Mouse (Mus musculus) frontal cortex, adult 2 months (tissue): ENCODE results near the gene Optn. TPM values are rescaled to one million over a fixed set of nuclear protein-coding genes. Genes with fewer than 3 reads are reported as not detected.
"Not testable (repeated sequence)": the region's sequence is repeated elsewhere in the genome, so short reads cannot be mapped to it uniquely, and the experiment has no call there.

Source experiments
- DNase-seq, 2 experiments: peaks; one replicate each; pipeline ENCODE4 v3.0.0; 2022; ENCODE audit warnings: low spot score in 1 of 2; ENCODE audit errors: extremely low spot score in 1 of 2
- polyA plus RNA-seq: library from polyadenylated mRNA; depleted of rRNA; stranded (reverse); fragments of >200 nt; gene quantifications from 2 replicates; pipeline ENCODE4 v1.2.3, GENCODE M21; 2012; rRNA removed

Optn gene
- polyA plus RNA-seq: 11.7 and 13.5 TPM in 2 replicates

DNA sequence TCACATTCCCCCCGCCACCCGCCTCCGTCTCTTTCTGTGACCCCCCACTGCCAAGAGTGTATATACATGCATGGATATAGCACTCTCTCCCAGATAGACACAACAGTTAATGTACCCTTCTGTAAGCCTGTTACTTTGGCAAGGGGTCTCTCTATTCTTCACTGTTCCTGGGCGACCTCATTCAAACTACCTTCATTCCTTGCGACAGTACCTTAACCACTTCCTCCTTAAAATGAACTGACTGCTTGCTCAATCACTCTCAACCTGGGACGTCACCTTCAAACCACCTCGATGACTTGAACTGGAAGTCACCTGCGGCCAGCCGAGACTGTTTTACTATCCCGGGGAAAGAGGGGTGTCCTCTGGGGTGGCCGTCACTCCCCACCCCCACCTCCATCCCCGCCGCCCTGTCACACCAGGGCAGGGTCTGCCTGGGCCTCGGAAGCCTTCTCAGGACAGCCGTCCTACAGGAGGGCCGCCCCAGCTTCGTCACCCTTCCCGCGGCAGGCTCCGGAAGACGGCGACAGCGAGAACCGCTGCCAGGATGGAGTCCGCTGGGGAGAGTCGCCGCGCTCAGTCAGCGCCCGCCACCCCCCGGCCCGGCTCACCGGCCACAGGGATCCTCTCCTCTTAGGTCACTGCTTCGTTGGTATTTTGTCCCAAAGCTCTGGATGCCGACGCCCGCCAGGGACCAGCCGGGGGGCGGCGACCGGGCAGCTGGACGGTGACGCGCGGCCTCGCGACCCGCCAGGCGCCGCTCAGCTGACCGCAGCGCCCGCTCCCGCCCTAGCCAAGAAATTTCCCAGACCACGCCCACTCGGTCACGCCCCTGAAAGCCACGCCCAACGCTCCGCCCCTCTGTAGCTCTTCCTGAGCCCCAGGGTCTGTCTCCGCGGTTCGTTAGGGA lies at the start of gene Optn:
TSS of gene Optn (minus strand) at position 753 of the 907 bp plus-strand sequence.
- peak; percentile 40 to 86 for DNase-seq

DNA sequence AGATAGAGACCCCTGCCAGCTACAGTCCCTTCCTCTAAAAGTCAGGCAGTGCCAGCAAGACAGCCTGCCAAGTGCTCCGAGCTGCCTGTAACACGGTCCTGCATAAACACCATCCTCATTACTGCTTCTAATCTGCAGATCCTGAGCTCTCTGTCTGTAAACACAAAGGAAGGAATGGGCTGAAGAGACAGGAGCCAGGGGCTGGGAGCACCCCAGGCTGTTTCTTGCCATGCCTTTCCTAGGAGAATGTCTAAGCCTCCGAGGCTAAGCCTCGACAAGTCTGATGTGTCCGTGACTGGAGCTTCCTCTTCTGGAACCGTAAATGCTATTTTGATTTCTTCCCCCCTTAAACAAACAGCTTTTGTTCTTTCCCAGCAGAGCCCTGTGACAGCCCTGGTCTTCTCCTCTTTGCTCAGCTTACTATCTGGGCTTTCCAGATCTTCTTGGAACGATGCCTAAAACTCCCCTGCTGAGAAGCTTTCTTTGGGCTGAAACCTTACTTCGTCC lies 49.0 kb upstream of the Optn start:
- no peak for DNase-seq

DNA sequence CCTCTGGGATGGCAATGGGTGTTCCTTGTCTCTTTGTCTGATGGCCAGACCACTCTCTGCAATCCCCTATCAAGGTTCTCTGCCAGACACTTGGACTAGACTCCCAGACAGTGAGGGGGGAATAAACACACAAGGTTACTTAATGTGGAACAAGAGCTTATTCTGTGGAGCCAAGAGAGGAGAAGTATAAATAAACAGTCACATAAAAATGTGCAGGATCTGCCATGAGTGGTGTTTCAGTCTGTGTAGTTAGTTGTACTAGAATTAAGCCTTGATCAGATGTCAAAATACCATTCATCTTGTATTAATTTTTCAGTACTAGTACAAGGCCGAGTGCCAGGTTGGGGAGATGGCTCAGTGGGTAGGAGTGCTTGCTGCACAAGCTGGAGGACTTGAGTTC lies 39.0 kb upstream of the Optn start:
- no peak for DNase-seq

DNA sequence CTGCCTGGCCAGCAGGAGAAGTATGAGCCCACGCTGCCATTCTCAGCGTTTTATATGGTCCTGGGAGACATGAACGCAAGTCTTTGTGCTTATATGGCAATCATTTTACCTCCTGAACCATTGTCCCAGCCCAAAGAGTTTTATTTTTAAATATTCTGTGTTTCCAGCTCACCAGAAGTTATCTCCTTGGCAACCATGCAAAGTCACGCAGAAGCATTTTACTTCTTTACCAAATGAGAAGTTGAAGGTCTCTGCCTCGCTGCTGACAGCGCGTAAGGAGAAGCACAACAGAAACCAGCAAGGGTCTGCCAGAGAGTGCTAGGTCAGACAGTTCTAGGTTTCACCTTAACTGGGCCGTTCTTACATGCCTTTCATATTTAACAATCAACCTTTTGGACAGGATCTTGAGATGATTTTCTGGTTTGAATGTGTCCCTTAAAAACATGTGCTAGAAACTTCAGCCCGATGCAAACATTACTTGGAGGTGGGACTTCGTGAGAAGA lies 37.9 kb upstream of the Optn start:
- peak in 1 of 2 experiments; percentile 50 for DNase-seq

DNA sequence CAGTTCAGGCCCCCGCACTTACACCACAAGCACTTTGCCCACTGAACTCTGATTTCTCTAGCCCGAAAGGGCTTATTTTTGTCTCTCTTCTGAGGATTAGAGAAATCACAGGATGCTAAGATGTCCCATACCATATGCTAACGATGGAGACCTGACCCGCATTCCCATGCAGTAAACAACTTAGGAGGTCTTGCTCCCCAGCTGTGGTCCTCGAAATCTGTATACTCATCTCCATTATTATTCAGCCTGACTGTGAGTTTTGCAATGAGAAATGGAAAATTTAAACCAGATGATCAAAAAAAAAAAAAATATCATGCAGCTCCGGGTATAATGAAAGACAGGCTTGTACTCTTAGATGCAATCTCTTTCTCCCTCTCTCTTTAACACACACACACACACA lies 35.3 kb upstream of the Optn start:
- DNase-seq: no peak

DNA sequence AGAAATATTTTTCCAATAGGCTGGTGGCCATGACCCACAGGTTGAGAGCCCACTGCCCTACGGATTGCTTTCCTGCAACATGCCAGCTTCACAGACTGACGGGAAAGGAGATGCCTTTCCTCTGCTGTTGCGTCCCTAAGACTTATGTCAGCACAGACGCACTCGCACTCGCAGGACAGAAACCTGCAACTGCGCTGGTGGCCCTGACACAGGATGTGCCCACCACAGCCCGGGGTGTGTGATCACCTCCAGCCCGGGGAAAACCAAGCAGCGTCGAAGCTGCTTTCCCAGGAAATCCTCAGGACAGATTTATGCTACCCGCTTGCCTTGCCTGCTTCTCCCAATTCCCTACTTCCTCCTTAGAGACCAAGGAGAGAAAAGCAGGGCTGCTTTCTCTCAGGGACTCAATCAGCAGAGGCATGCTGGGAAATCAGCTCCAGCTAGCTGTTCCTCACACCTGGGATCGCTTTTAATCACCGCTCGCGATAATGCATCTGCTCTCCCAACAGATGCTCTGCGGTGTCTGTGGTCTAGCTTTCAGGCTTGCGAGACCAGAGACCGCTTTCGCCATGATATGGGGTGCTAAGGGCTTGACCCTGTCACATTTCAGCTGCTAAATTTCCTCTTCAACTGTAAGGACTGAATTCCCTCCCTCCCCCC lies 34.1 kb upstream of the Optn start:
- DNase-seq: no peak

DNA sequence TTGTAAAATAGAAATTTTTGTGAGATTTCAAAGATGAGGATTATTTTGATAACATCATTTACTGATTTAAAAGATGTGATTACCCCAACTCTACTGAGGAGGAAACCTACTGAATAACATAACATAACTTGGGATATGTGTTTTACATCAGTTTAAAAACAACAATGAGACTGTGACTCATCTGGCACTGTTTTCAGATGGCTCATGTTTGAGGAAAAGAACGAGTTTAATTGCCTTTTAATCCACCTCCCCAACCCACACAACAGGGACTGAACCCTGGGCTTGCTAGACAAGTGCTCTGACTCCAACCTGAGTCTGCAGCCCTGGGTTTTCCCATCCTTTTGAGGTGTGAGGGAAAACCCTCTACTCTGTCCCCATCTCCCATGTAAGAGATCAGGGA lies 31.5 kb upstream of the Optn start:
- peak in 1 of 2 experiments; percentile 41 for DNase-seq

DNA sequence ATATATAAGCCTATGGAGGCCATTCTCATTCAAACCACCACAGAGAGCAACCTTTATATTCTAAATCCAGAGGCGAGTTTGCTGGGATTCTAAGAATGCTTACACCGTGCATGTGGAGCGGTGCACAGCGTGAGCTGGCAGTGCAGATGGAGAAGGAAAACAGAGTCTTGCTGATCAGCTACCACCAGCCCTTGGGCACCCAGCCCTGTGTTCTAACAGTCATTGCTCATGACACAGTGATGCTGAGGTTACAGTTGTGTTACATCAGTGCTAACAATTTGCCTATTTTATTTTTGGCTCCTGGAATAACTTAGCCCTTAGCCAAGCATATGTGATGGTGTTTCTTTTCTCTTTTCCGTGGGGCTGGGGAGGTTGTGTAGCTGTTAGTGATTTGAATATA lies 31.0 kb upstream of the Optn start:
- peak in 1 of 2 experiments; percentile 44 for DNase-seq

DNA sequence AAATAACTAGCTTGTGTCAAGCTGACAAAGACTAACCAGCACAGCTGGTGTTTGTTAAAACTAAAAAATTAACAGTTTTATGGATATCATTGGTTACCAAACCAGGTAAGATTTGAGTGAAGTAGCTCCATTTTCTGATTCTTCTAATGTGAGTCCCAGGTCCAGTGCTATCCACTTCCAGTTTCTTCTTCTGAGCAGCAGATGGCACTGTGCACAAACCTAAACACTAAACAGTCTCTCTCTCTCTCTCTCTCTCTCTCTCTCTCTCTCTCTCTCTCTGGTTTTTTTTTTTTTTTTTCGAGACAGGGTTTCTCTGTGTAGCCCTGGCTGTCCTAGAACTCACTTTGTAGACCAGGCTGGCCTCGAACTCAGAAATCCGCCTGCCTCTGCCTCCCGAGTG lies 26.5 kb upstream of the Optn start:
- DNase-seq: peak in 1 of 2 experiments; percentile 73

DNA sequence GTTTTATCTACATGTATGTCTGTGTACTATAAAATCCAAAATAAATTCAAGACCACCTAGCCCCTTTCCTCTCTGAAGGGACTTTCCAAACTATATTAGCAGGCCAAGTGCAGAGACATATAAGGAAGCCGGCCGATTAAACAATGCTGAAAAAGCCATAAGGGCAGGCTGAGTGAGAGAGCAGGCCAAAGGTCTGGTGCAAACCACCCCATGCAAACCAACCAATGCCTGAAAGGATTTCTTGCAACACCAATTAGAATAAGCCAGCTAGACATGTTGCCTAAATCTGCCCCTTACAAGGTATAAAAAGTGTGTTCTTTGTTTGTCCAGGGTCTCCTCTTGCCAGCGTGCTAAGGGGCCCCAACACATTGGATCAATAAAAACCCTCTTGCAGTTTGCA lies 23.8 kb upstream of the Optn start:
- no peak for DNase-seq

DNA sequence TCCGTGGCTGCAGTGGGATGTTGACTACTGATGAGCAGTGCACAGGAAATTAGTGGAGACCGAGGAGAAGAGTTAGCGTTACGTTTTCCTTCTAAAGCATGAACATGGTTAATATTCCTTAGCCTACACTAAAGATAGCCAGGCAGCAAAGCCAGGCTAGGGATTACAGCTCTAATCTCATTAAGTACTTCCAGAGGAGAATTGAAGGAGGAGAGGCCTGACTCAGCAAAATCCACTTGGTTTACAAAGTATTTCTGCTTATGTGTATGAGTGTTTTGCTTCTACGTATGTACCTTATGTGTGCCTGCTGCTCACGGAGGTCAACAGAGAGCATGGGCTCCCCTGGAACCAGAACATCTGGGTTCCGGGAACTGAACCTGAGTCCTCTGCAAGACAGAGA lies 19.9 kb upstream of the Optn start:
- no peak for DNase-seq

DNA sequence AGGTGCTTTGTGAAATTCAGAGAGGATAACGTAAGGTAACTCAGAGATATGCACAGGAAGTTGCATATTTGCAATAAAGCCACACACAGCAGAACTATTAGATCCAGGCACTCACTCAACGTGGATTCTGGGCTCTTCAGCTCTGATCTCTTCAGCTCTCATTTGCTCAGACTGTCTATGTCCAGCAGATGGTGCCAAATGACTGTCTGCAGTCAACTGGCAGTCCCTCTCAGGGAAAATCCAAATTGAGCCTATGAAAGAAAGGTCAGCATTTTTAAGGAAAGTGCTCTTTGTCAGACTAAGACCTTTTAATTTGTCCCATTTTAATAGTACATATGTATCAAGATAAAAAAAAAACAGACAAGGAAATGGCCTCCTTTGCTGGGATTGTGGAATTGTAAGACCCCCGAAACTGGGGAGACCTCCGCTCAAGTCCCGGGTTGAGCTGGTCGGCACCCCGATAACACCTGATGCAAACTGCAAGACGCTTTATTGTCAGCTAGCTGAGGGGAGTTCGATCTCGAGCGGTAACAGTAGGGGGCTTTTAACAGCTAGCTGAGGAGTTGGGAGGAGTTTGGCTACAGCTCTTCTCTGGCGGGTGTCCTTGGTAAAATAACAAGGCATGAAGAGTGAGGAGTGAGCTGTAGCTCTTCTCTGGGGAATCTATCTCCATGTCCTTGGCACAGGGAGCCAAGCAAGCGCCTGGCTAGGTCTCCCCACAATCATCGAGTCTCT lies 16.4 kb upstream of the Optn start:
- DNase-seq: peak in 1 of 2 experiments; percentile 77

DNA sequence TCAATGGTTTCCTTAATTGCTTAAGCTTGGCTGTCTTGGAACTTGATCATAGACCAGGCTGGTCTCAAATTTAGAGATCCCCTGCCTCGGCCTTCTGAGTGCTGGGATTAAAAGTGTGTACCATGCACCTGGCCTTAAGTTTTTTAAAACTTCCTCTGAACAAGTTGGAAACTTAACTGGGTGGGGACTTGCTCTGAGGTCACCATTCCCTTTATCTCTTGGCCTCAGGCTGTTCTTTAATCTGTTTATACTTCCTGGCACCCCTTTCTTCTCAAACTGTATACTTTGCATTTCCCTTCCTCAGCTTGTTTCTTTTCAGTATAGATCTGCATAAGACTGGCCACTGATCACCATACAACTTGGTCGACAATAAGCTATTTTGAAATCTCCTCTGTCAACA lies 14.1 kb upstream of the Optn start:
- no peak for DNase-seq

DNA sequence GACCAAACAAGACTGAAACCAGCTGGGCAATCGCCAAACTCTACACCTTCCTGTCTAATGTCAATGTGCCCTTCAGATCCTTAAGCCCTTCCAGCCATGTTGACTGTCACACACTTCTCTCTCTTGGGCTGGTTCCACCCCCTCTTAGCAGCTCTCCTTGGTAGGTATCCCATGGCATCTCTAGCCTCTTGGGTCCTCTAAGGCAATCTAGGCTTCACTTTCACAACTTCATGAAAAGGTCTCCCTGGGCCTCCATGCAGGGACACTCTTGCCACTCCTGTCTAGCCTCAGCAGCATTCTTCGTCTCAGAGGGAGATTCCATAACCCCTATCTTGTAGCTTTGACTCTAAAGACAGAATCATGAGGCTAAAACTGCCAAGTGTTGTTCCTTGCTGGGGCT lies 13.6 kb upstream of the Optn start:
- no peak for DNase-seq

DNA sequence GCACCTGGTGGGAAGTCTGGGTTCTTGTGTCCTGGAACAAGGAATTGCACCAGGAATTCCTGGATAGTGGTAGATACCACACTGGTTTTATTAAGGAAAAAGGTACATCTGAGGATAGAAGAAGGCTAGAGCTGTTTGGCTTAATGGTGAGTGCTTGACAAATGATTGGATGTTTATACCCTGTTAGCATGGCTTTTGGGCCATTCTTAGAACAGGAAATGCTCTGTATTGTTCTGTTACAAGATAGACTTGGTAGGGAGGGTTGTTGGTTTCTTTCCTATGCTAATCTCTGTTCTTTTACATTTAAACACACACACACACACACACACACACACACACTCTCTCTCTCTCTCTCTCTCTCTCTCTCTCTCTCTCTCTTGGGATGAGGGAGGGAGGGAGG lies 12.0 kb upstream of the Optn start:
- DNase-seq: no peak

DNA sequence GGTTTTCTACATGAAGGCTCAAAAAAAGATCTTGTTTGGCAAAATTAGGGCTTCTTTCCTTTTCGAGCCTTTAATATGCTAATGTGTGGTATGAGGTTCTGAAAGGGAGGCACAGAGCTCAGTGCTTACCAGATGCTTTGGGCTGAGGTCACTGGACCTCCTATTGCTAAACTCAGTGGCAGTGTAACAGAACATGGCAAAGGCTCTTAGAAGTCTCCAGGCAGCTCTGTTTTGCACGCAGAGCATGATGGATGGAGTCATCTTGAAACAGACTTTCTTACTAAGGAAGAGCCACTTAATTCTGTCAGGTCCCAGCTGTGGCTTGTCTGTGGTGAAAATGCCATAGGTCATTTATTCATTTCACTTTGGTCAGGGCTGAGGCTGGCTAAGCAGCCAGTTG lies 11.6 kb upstream of the Optn start:
- no peak for DNase-seq

DNA sequence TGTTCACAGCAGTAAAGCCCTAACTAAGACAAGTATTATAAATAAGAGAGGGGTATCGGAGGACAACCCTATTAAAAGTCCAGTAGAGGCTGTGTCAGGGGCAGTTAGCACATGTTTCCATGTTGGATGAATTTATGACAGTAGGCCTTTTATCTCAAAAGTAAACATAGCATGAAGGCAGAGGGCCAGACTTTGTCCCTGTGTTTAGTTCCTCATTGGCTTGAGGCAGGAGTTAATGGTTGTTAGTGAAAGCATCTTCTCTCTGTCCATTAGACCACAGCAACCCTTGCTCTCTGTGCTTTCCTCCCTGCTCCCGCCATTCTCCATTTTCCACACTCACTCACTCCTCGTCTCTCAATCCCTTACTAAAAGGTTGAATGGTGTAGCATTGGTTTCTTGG lies 9.9 kb upstream of the Optn start:
- no peak for DNase-seq

DNA sequence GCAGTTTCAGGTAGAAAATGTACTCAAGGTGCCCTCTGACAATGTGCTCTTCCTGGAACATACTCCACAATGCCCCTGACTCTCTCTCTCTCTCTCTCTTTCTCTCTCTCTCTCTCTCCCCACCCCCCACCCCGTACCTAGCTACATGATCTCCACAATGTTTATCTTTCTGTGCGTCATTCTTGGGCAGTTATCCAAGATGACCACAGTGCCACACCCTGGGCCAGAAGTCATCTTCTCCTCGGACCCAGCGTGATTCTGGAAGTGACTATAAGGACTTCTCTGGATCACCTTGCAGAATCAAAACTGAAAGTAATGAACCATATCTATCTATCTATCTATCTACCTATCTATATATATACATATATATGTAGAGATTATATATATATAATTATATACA lies 4.1 kb upstream of the Optn start:
- no peak for DNase-seq

DNA sequence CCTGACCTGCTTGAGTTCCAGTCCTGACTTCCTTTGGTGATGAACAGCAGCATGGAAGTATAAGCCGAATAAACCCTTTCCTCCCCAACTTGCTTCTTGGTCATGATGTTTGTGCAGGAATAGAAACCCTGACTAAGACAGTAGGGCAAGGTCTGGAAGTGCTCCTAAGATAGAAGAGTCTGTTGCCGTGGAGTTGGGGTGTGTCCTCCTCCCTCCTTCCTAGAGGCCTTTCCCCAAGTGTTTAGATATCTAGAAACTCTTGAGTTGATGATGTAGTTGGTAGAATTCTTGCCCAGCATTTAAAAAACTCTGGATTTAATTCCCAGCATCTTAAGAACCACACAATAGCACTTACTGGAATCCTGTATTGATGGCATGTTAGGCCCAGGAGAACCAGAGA lies 3.4 kb upstream of the Optn start:
- DNase-seq: not testable (repeated sequence)

DNA sequence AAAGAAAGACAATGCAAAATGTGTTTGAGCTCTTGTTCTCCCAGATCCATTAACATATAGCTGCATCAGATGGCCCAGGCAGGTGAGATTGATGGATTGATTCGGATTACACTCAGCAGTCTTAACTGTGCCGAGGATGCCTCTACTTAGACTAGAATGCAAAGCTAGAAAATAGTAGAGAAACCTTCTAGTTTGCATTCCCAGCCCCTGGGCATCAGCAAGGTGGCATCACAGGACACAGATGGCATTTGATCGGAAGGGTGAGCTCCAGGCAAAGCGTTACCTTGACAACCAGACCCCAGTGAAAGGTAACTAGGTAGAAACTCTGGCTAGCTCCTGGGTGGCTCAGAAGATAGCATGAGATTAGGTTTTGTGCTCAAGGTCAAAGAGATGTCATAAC lies 396 bp upstream of the Optn start:
- DNase-seq: no peak
